Mouse (Mus musculus) Patski (cell line): ENCODE data around the gene Cxcr2. TPM values are rescaled to one million over a fixed set of nuclear protein-coding genes. Genes with fewer than 3 reads are reported as not detected.

Experiments used
- ATAC-seq: fragments of 100-300 bp; one replicate; pipeline ENCODE4 v1.8.0; 2021
- CTCF ChIA-PET: fragments of 350-600 bp; sonication (Branson Sonifier 250); formaldehyde crosslinking; loops from one replicate; lab custom pipeline; 2022; ENCODE audit warnings: inconsistent platforms; lab: Charles Lee
- POLR2A ChIA-PET: fragments of 350-600 bp; sonication (Branson Sonifier 250); formaldehyde crosslinking; loops from one replicate; lab custom pipeline; 2022; ENCODE audit warnings: antibody characterized with exemption, inconsistent platforms; lab: Charles Lee
- DNase-seq: peaks from one replicate; pipeline ENCODE4 v3.0.0-alpha.2; 2011; ENCODE audit warnings: low read depth, low spot score
- H3K27me3 ChIP-seq: fragments of 371-371 bp; one replicate; pipeline ENCODE4 v1.5.1; 2021
- CTCF ChIP-seq: fragments of 100-300 bp; IDR thresholded peaks from one replicate; pipeline ENCODE4 v1.5.1; 2021
- in situ Hi-C: fragments of 300-500 bp; cut with MboI; formaldehyde crosslinking; loops from 3 replicates; pipeline ENCODE4 v1.11.1; 2018; ENCODE audit warnings: low pct_unique_long_range_greater_than_20kb, mixed read lengths
- polyA plus RNA-seq: library from polyadenylated mRNA; unstranded; gene quantifications from one replicate; pipeline ENCODE4 v1.2.3, GENCODE M21; 2021

The Cxcr2 gene
- 0.01 TPM for polyA plus RNA-seq

DNA sequence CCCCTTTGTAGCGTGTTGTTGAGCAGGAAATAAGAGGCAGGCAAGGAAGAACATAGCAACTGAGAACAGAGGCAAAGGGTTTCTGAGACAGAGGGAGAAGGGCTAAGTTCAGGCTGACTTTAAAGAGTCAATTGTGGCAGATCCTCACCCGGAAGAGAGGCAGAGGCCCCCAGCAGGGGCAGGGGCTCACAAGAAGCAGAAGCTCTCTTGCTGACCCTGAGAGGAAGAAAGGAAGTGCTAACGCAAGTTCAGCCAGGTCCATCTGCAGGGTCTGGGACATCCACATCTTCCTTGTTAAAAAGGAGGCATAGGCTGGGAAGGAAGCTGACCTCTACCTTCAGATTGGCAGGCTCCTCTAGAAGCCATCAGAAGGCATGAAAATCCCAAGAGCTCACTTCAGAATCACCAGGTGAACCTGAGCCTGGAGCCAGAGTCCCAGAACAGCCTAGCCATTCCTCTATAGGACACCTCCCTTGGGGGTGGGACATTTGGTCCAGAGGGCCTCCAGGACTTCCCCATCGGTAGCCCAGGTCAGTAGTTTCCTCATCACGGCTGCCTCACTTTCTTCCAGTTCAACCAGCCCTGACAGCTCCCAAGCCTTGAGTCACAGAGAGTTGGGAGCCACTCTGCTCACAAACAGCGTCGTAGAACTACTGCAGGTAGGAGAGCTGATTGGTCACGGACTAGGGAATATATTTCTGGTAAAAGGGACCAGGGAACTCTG is at the start of gene Cxcr2:
TSS of gene Cxcr2 (plus strand) at position 529 of the 724 bp plus-strand sequence.
- in situ Hi-C loops, result no loop called here
- ATAC-seq (no peak), DNase-seq (no peak)
- ChIA-PET POLR2A (interaction anchor here (0.6 kb wide), 1 partner anchor 35 kb away, joined by 4 read pairs; no protein-coding TSS in a partner anchor), CTCF (no interaction called here)
- peaks cover 8% of the 10 kb centered on the region for H3K27me3 ChIP-seq
- TF ChIP-seq CTCF, result no peak

- in situ Hi-C loops, result no loop called here
- peaks cover 7% of the 10 kb centered on the region for H3K27me3 ChIP-seq
- CTCF ChIA-PET, result interaction anchor here (0.7 kb wide), 1 partner anchor 13 kb away, joined by 3 read pairs; no protein-coding TSS in a partner anchor
- ATAC-seq (no peak), DNase-seq (no peak)
- POLR2A ChIA-PET, result no interaction called here
- TF ChIP-seq CTCF, result no peak
Measured at GRCm38 (mm10) chr1:74105660-74106059, 48.1 kb upstream of the Cxcr2 start.

- ATAC-seq, result no peak
- ChIA-PET CTCF (no interaction called here), POLR2A (no interaction called here)
- in situ Hi-C loops, result no loop called here
- DNase-seq, result no peak
- no peak for TF ChIP-seq CTCF
- H3K27me3 ChIP-seq, result peaks cover 7% of the 10 kb centered on the region
Measured at GRCm38 (mm10) chr1:74106214-74106613, 47.6 kb upstream of the Cxcr2 start.

- in situ Hi-C loops, result no loop called here
- CTCF ChIA-PET, result interaction anchor here (1.0 kb wide), 1 partner anchor 25 kb away, joined by 3 read pairs; no protein-coding TSS in a partner anchor
- POLR2A ChIA-PET, result interaction anchor here (0.9 kb wide), 1 partner anchor 12 kb away, joined by 4 read pairs; no protein-coding TSS in a partner anchor
- DNase-seq (no peak), ATAC-seq (no peak)
- TF ChIP-seq CTCF, result no peak
- peaks cover 3% of the 10 kb centered on the region for H3K27me3 ChIP-seq
Measured at GRCm38 (mm10) chr1:74107931-74108618, 45.7 kb upstream of the Cxcr2 start.

DNA sequence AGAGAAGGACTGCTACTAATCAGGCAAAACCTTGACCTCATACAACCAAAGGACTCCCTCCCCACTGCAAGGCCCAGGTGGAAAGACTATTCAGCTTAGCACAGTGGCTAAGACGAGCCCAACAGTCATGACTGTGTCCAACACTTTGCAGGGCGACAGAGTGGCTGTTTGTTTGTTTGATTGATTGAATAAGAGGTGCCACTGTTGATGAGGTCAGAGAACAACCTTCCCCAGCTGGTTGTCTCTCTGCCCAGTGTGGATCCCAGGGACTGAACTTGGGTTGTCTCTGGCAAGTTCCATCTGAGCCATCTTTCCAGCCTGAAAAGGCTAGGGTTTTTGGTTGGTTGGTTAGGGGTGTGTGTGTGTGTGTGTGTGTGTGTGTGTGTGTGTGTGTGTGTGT is 44.1 kb upstream of the Cxcr2 start:
- ATAC-seq, result no peak
- ChIA-PET POLR2A (no interaction called here), CTCF (interaction anchor here (0.9 kb wide), 1 partner anchor 15 kb away, joined by 3 read pairs; the partner anchor contains the start of gene Rufy4)
- no peak for DNase-seq
- H3K27me3 ChIP-seq, result peaks cover 3% of the 10 kb centered on the region
- in situ Hi-C loops, result no loop called here
- TF ChIP-seq CTCF, result no peak

- in situ Hi-C loops, result no loop called here
- ChIA-PET CTCF (interaction anchor here (1.5 kb wide), 1 partner anchor 28 kb away, joined by 4 read pairs; no protein-coding TSS in a partner anchor), POLR2A (interaction anchor here (0.6 kb wide), 1 partner anchor 57 kb away, joined by 3 read pairs; no protein-coding TSS in a partner anchor)
- H3K27me3 ChIP-seq, result no peaks in the 10 kb centered on the region
- DNase-seq (no peak), ATAC-seq (no peak)
- TF ChIP-seq CTCF, result no peak
Measured at GRCm38 (mm10) chr1:74110932-74111695, 42.7 kb upstream of the Cxcr2 start.

DNA sequence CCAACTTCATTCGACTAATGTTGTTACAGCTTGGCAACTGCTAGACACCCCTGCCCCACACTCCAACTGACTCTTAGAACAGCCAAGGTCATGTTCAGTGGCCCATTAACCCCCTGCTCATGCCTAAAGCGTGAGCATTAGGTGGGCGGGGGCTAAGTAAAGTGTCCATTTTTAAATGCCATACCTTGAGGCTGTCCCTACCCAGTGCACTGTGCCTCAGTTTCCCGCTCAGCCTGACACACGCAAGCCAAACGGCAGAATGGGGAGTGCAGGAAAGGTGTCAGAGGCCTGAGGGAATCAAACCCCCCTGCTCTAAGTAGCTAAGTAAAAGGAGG is 42.1 kb upstream of the Cxcr2 start:
- ChIA-PET POLR2A (interaction anchor here (0.6 kb wide), 1 partner anchor 56 kb away, joined by 3 read pairs; no protein-coding TSS in a partner anchor), CTCF (interaction anchor here (1.5 kb wide), 1 partner anchor 29 kb away, joined by 4 read pairs; no protein-coding TSS in a partner anchor)
- H3K27me3 ChIP-seq, result no peaks in the 10 kb centered on the region
- no peak for TF ChIP-seq CTCF
- DNase-seq (no peak), ATAC-seq (no peak)
- in situ Hi-C loops, result no loop called here

GRCm38 (mm10) chr1:74113071-74113470 is 40.7 kb upstream of the Cxcr2 start:
- no peaks in the 10 kb centered on the region for H3K27me3 ChIP-seq
- no peak for TF ChIP-seq CTCF
- CTCF ChIA-PET, result interaction anchor here (0.9 kb wide), 1 partner anchor 12 kb away, joined by 3 read pairs; the partner anchor contains the start of gene Rufy4
- POLR2A ChIA-PET, result interaction anchor here (0.6 kb wide), 1 partner anchor 182 kb away, joined by 3 read pairs; no protein-coding TSS in a partner anchor
- in situ Hi-C loops, result no loop called here
- DNase-seq, result no peak
- ATAC-seq, result no peak

- no peak for TF ChIP-seq CTCF
- in situ Hi-C loops, result no loop called here
- no peak for DNase-seq
- POLR2A ChIA-PET, result no interaction called here
- CTCF ChIA-PET, result interaction anchor here (1.0 to 1.5 kb wide), 2 partner anchors 13 to 35 kb away, joined by 3 read pairs; no protein-coding TSS in a partner anchor
- H3K27me3 ChIP-seq, result no peaks in the 10 kb centered on the region
- ATAC-seq, result no peak
Measured at GRCm38 (mm10) chr1:74117876-74118275, 35.9 kb upstream of the Cxcr2 start.

DNA sequence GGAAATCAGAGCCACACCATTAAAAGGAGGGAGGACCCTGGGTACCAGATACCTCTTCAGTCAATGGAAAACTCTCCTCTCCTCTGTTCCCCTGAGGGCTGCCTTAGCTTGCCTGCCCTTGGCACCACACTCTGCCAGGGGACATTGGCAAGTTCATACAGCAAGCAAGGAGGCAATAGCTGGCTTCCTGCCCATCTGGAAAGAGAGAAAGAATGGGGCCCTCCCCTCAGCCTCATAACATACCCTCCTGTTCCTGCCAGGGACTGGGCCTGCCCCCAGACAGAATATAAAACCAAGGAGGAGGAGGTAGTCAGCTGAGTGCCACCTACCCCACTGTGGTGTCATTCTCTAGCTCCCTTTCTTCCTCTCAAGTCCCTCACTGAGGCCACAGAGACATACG is 34.7 kb upstream of the Cxcr2 start:
- TF ChIP-seq CTCF, result no peak
- in situ Hi-C loops, result no loop called here
- ATAC-seq (no peak), DNase-seq (no peak)
- CTCF ChIA-PET, result interaction anchor here (0.9 to 1.5 kb wide), 4 partner anchors 14 to 37 kb away, joined by 3 read pairs; no protein-coding TSS in a partner anchor
- POLR2A ChIA-PET, result no interaction called here
- H3K27me3 ChIP-seq, result no peaks in the 10 kb centered on the region
